Mouse (Mus musculus): Measurements from ENCODE around the gene Rfpl4b.
"Not testable (repeated sequence)": the region's sequence is repeated elsewhere in the genome, so short reads cannot be mapped to it uniquely, and the experiment has no call there.

Gene Rfpl4b

DNA sequence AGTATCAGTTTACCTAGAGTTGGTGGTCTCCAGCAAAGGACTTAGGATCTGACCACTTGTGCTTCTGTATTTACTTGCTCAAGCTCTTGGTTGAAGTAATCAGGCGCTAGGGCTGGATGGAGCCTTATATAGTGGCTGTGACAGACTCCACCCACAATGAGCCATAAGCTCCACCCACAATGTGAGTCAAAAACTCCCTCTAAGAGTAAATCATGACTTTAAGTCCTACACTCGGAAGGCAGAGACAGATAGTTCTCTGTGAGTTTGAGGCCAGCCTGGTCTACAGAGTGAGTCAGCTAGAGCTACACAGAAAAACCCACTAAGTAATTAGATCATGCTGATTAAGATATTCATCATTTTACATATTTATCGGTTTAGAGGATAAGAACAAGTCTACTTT is at the start of gene Rfpl4b:
Gene Rfpl4b (minus strand): TSS at position 101 of the 400 bp plus-strand sequence.
- DNase-seq (ENCODE audit: low read depth, low spot score) = no peak

DNA sequence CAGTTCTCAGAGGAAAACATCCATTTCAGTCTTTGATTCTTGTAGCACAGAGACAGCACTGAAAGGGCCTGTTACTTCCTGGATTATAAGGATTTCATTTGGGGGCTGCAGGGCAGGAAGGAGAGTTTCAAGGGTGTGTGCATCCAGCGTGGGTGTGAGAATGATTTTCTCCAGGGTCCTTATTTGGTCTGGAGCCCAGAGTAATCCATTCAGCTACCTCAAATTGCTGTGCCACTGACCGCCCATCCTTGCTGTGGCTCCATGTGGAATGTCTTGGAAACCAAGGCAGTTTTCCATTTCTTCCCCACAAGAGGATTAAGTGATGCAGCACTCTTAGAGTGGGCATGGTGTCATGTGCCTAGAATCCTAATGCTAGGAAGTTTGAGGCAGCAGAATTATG is 33.6 kb upstream of the Rfpl4b start:
- DNase-seq (ENCODE audit: low read depth, low spot score) = no peak

DNA sequence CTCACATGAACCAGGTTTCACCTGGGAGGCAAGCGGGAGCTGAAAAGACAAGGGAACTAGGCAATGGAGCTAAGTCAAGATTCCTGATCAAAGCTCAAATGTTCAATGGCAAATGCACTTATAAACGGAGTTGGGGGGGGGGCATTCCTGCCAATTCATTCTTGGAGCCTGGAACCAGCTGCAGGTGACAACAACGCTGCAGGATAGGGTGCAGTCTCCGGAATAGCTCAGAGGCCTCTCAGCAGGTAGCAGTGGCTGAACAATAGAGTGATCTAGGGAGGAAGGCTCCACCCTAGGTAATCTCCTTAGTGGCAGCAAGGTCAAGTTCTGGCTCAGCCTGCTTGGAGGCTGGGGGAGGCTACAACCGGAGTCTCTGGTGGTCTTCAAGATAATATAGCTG is 28.4 kb upstream of the Rfpl4b start:
- not testable (repeated sequence) for DNase-seq (ENCODE audit: low read depth, low spot score)

DNA sequence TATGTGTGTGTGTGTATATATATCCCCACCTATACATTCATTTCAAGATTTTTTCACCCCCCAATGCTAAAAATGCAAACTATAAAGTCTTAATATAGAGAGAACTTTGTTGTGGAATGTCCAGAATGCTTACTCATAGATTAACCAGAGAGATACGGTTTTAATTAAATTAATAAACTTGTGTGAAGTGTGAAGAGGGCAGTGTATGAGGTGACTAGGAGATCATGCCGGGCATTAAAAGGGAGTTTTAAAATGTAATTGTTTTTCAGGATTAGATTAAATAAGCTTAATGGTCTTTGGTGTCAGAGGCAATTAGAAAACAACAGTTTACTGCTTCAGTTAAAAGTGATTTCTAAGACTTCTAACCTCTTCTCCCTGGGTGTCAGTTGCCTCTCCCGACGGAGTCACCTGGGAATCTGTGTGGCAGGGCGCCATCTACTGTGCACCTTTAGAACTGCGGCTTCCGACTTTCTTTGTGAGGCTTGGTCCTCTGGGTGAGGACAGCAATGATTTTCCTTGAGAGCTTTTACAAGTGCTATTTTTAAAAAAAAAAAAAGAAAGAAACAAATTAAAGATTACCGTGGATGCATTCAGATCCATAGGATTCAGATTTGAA is 27.4 kb upstream of the Rfpl4b start:
- peak; percentile 36 for DNase-seq (ENCODE audit: low read depth, low spot score)

DNA sequence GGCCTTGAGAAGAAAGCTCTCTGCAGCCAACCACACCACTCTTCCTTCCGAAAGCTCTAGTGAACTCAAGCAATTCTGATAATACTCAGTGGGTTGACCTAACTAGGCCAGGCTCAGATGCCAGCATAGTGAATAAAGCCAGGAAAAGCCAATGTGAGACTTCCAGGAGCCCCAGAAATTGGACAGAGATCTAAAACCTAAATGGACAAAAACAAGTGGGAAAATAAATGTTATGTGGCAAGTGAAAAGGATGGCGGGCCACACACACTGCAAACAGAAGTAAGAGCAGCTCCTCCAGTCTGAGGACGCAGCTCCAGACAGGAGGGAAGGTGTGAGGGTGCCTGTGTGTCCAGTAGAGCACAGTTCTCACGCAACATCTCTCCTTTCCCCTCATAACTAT is 26.7 kb upstream of the Rfpl4b start:
- no peak for DNase-seq (ENCODE audit: low read depth, low spot score)

DNA sequence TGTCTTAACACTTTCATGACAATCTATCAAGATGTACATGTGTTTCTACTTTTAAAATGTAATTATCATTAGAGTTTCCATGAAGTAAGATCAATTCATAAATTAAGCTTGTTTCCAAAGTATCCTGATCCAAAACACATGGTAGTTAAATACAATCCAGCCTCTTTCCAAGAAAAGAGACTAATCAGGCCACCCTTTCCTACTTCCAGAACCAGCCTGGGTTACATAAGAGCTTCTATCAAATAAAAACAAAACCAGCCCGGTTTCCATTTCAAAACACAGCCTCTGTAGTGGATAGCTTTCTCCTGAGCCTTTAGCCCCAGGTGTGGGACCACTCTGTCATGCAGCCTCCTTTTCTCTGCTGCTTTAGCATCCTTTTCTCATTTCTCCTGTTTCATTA is 2.2 kb upstream of the Rfpl4b start:
- DNase-seq (ENCODE audit: low read depth, low spot score) = peak; percentile 34

DNA sequence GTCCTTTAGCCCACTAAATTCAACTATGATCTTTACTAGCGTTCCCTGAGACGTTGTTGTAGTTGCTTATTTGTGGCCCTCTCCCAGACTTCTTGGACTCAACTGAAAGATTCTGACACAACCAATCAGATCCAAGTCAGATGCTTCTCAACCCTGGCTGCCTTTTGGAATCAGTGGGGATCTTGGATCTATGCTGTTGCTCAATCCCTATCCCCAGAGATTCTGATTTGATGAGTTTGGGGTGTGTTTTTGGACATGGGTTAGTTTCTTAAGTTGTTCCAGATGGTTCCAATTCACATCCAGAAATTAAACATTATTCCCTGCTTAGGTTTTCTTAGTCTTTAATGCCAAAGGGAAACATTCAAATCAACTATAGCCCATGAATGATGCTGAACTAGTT is 15.5 kb downstream of the Rfpl4b start:
- DNase-seq (ENCODE audit: low read depth, low spot score) = peak; percentile 87

DNA sequence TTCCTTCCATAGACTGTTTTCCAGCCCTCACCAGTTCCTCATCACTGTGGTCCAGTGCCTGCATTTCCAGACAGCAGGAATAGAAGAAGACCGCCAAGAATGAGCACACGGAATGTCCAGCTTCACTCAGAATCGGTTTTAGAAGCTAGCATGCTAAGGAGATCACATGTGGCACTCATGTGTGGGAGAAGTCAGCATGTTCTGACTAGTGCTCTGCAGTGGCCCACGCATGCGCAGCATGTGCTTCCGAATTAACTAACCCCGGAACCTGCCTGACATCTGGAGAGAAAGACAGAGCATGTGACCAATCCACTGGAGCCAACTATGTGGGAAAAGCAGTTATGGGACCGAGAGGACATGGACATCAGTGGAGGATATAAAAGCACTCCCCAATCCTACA is 17.5 kb downstream of the Rfpl4b start:
- DNase-seq (ENCODE audit: low read depth, low spot score) = peak; percentile 7

DNA sequence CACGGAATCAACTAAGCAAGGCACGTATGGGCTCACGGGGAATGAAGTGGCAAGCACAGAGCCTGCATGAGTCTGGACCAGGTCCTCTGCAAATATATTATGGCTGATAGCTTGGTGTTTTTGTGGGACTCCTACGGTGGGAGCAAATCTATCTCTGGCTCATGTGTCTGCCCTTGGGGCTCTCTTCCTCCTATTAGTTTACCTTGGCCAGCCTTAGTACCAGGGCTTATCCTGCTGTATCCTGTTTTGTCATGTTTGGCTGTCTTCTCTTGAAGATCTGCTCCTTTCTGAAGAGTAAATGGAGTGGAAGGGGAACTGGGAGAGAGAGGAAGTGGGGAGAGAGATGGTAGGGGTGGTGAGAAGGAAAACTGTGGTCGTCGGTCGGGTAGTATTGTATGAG is 18.3 kb downstream of the Rfpl4b start:
- DNase-seq (ENCODE audit: low read depth, low spot score) = no peak

DNA sequence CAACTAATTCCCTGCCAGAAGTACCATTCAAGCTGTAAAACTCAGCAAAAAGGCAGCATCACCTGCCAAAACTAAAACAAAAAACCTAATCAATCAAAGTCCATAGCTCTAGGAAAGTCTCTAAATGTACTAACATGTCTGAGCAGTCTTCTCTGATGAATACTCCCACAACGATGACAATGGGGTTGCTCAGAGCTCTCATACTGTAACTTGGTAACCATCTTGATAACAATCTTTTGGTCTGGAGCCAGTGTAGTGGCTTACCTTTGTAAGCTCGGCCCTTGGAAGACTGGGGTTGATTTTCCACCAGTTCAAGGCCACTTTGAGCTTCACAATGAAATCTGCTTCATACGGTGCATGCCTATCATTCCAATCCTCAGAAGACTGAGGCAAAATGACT is 33.0 kb downstream of the Rfpl4b start:
- no peak for DNase-seq (ENCODE audit: low read depth, low spot score)
